Mouse (Mus musculus): ENCODE measurements around the gene Rpl6. TPM values are rescaled to one million over a fixed set of nuclear protein-coding genes. Genes with fewer than 3 reads are reported as not detected.

The Rpl6 gene
- total RNA-seq (2021) = 100 to 1,000 TPM; 521 to 551 TPM

DNA sequence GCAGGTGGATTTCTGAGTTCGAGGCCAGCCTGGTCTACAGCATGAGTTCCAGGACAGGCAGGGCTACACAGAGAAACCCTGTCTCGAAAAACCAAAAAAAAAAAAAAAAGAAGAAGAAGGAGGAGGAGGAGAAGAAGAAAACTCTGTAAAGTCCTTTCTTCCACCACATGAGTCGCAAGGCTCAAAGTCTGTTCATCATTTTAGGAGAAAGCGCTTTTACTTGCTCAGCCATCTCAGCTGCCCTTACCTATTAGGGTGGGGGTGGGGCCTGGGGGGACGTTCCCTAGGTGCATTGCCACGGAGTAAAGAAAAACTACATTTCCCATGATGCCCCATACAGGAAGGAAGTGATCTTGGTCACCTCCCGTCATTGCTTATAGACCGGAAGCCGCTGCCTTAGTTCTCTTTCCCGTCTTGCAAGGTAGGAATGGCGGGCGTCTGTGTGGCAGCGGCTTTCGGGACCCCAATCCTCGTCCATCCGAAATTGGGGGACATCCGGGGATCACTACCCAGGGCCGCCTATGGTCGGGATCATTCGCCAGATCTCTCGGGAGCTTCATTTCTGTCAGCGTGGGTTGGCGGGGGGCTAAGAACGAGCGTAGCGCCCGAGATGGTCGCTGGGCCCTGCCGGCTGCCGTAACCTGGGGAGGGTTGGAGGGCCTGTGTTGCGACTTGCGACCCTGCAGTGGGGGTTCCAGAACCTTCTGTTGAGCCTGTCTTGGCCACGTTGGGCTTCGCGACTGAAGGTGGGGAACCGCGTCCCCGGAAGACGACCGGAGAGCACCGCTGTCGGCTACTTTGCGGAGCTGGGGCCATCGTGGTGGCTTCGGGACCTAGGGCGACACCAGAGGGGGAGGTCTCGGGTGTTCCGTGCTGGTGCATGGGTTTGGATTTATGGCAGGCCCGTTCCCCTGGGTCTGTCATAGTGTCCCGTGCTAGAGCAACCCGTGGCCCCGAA, at the start of gene Rpl6:
Gene Rpl6, plus strand, starts transcription at position 350 of the 958 bp plus-strand sequence.
- DNase-seq (ENCODE audit: low spot score) = peak; percentile 66
- intact Hi-C loops (cut with DNase I) = no loop called here

GRCm38 (mm10) chr5:121156121-121156520, 48.2 kb upstream of the Rpl6 start:
- intact Hi-C loops (cut with DNase I) = no loop called here
- no peak for DNase-seq (ENCODE audit: low spot score)

GRCm38 (mm10) chr5:121157017-121157416, 47.3 kb upstream of the Rpl6 start:
- no peak for DNase-seq (ENCODE audit: low spot score)
- intact Hi-C loops (cut with DNase I) = no loop called here

DNA sequence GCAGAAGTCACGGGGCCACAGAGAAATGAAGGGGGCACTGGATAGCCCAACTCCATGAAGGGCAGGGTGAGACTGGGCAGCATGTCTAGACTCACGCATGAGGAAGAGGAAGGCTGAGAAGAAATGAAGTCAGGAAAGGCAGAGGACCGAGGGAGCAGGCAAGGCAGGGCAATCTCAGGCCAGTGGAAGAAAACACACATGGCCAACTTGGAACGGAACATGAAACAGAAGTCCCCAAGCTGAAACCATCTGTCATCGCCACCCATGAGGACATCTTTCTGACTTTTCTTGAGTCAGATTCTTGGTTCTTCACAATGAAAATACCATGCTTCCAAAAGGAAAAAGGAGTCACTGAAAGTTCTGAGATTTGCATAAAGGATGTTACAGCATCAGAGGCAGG, 46.8 kb upstream of the Rpl6 start:
- intact Hi-C loops (cut with DNase I) = no loop called here
- DNase-seq (ENCODE audit: low spot score) = no peak

GRCm38 (mm10) chr5:121158966-121159365, 45.3 kb upstream of the Rpl6 start:
- DNase-seq (ENCODE audit: low spot score) = no peak
- intact Hi-C loops (cut with DNase I) = no loop called here

DNA sequence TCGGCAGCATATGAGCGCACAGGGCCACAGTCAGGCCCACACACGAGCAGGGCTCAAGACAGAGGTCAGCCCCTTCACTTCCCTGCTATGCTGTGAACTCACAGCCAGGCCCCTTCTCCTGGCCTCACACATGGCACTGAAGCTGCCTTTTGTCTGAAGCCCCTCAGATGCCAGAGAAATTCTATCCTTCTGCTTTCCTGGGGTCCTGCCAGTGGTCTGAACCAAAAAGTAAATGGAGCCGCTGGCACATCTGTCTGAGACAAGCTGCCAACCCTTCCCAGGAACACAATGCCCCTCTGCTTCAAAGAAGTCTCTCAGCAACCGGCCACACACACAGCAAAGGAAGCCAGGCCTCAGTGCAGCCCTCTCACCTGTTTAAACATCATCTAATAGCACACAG, 42.0 kb upstream of the Rpl6 start:
- no peak for DNase-seq (ENCODE audit: low spot score)
- intact Hi-C loops (cut with DNase I) = no loop called here

- intact Hi-C loops (cut with DNase I) = no loop called here
- no peak for DNase-seq (ENCODE audit: low spot score)
Observed at GRCm38 (mm10) chr5:121162923-121163322, 41.4 kb upstream of the Rpl6 start.

- intact Hi-C loops (cut with DNase I) = no loop called here
Observed at GRCm38 (mm10) chr5:121166884-121167283, 37.4 kb upstream of the Rpl6 start.

GRCm38 (mm10) chr5:121169588-121169987, 34.7 kb upstream of the Rpl6 start:
- intact Hi-C loops (cut with DNase I) = no loop called here
- DNase-seq (ENCODE audit: low spot score) = no peak

More at GRCm38 (mm10) chr5:121166884-121167283, 37.4 kb upstream of the Rpl6 start:
- DNase-seq (ENCODE audit: low spot score) = no peak

- no peak for DNase-seq (ENCODE audit: low spot score)
- intact Hi-C loops (cut with DNase I) = no loop called here
Observed at GRCm38 (mm10) chr5:121172835-121173234, 31.4 kb upstream of the Rpl6 start.

GRCm38 (mm10) chr5:121179077-121179857, 25.0 kb upstream of the Rpl6 start:
- intact Hi-C loops (cut with DNase I) = no loop called here
- no peak for DNase-seq (ENCODE audit: low spot score)

DNA sequence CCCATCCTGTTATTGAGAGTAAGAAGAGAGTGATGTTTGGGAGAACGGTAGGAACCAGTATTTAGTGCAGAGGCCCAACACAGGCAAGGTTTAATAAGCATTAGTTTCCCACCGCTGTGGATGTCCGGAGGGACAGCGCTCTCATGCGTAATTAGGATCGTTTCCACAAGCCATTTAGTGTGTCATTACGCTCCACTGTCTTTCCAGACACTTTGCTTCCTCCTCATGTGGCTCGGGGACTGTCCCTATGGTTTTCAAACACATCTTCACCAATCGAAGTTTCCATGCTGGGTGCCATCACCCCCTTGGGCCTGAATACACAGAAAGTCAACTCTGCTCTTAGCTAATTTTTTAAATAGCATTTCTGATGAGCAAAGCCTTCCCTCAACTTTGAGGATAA, 21.0 kb upstream of the Rpl6 start:
- intact Hi-C loops (cut with DNase I) = no loop called here

GRCm38 (mm10) chr5:121184375-121184774, 19.9 kb upstream of the Rpl6 start:
- intact Hi-C loops (cut with DNase I) = no loop called here

More for the DNA sequence above, 21.0 kb upstream of the Rpl6 start:
- no peak for DNase-seq (ENCODE audit: low spot score)

GRCm38 (mm10) chr5:121184945-121185551, 19.2 kb upstream of the Rpl6 start:
- intact Hi-C loops (cut with DNase I) = no loop called here
- no peak for DNase-seq (ENCODE audit: low spot score)

More at GRCm38 (mm10) chr5:121184375-121184774, 19.9 kb upstream of the Rpl6 start:
- no peak for DNase-seq (ENCODE audit: low spot score)

DNA sequence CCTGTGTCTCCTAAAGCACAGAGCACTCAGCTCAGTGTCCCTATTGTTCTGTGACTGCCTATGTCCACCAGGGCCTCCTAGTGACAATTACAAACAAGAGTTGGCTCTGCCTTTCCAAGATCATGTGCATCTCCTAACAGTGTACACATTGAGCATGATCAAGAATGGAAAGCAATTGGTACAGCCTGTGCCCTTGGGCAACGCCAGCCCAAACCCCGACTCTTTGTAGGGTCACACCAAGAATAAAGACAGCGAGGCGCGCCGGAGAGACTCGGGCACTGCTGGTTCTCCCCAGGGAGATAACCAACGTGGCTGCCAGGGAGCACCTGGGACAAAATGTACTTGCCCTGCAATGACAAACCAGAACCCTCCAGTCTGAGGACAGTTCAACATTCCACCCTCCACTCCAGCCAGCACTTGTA, 16.7 kb upstream of the Rpl6 start:
- DNase-seq (ENCODE audit: low spot score) = peak; percentile 44
- intact Hi-C loops (cut with DNase I) = no loop called here

DNA sequence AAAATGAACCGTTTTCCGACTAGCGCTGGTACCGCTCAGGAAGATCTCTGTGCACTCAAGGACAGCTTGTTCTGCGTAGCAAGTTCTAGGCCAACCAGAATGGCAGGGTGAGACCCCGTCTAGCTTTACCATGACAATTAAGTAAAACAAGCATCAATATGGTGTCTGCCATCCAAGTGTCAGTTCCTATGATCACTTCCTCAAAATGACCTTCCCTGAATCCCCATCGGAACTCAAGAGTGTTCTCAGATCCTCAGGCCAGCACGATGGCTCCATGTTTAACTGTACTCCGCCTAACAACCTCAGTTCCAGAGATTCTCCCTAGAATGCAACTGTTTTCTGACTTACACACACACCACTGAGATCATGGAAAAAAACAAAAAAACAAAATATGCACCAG, 16.0 kb upstream of the Rpl6 start:
- DNase-seq (ENCODE audit: low spot score) = no peak
- intact Hi-C loops (cut with DNase I) = no loop called here

DNA sequence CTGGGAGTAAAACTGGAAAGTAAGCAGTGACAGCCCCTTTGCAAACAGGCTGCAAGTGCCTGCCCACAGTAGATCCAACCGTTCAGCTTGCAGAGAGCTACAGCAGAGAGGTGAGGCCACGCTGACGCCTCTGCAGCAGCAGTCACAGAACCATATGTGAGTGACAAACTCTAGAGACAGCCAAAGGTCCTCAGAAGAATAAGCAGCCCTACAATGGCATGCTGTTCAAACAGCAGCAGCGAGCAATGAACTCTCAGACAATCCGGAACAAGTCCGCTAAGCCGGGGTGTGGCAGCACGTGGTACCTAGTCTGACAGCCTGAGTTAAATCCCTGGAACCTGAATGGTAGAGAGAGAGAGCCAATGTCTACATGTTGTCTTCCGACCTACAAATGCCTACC, 15.1 kb upstream of the Rpl6 start:
- no peak for DNase-seq (ENCODE audit: low spot score)
- intact Hi-C loops (cut with DNase I) = no loop called here

- DNase-seq (ENCODE audit: low spot score) = no peak
- intact Hi-C loops (cut with DNase I) = no loop called here
Observed at GRCm38 (mm10) chr5:121190210-121190835, 14.0 kb upstream of the Rpl6 start.

- peak; percentile 62 for DNase-seq (ENCODE audit: low spot score)
- intact Hi-C loops (cut with DNase I) = no loop called here
Observed at GRCm38 (mm10) chr5:121190836-121191583, 13.3 kb upstream of the Rpl6 start, which contains the start of gene Ptpn11. TSS of gene Ptpn11 (minus strand) at chr5:121191397.

All from heart, postnatal 25 days (tissue).